Mouse (Mus musculus): Measurements from ENCODE around the gene Zyx.

Gene Zyx

GRCm38 (mm10) chr6:42364607-42365006 lies 15.2 kb downstream of the Zyx start:
- no peak for DNase-seq (ENCODE audit: extremely low spot score, low spot score)

GRCm38 (mm10) chr6:42365215-42365614 lies 15.8 kb downstream of the Zyx start:
- DNase-seq (ENCODE audit: extremely low spot score, low spot score), result no peak

GRCm38 (mm10) chr6:42369870-42370269 lies 20.4 kb downstream of the Zyx start:
- no peak for DNase-seq (ENCODE audit: extremely low spot score, low spot score)

- DNase-seq (ENCODE audit: extremely low spot score, low spot score), result no peak
These were observed 21.4 kb downstream of the Zyx start for GRCm38 (mm10) chr6:42370630-42371363.

GRCm38 (mm10) chr6:42372001-42372400 lies 22.6 kb downstream of the Zyx start:
- no peak for DNase-seq (ENCODE audit: extremely low spot score, low spot score)

GRCm38 (mm10) chr6:42372421-42372815 lies 23.0 kb downstream of the Zyx start:
- no peak for DNase-seq (ENCODE audit: extremely low spot score, low spot score)

GRCm38 (mm10) chr6:42372816-42373547 lies 23.6 kb downstream of the Zyx start, which contains the start of gene Epha1:
Epha1 (minus strand) TSS chr6:42373268.
- DNase-seq (ENCODE audit: extremely low spot score, low spot score), result peak; percentile 69

GRCm38 (mm10) chr6:42373669-42374430 lies 24.4 kb downstream of the Zyx start:
- DNase-seq (ENCODE audit: extremely low spot score, low spot score), result no peak

GRCm38 (mm10) chr6:42374701-42375100 lies 25.3 kb downstream of the Zyx start:
- DNase-seq (ENCODE audit: extremely low spot score, low spot score), result no peak

GRCm38 (mm10) chr6:42375131-42375530 lies 25.7 kb downstream of the Zyx start:
- no peak for DNase-seq (ENCODE audit: extremely low spot score, low spot score)

GRCm38 (mm10) chr6:42376016-42376415 lies 26.6 kb downstream of the Zyx start:
- DNase-seq (ENCODE audit: extremely low spot score, low spot score), result no peak

GRCm38 (mm10) chr6:42376504-42377019 lies 27.1 kb downstream of the Zyx start:
- DNase-seq (ENCODE audit: extremely low spot score, low spot score), result no peak

- no peak for DNase-seq (ENCODE audit: extremely low spot score, low spot score)
These were observed 27.9 kb downstream of the Zyx start for GRCm38 (mm10) chr6:42377280-42377679.

- no peak for DNase-seq (ENCODE audit: extremely low spot score, low spot score)
These were observed 30.1 kb downstream of the Zyx start for GRCm38 (mm10) chr6:42379551-42379950.

GRCm38 (mm10) chr6:42380416-42381144 lies 31.1 kb downstream of the Zyx start:
- no peak for DNase-seq (ENCODE audit: extremely low spot score, low spot score)

GRCm38 (mm10) chr6:42381221-42381620 lies 31.8 kb downstream of the Zyx start:
- DNase-seq (ENCODE audit: extremely low spot score, low spot score), result no peak

- DNase-seq (ENCODE audit: extremely low spot score, low spot score), result no peak
These were observed 32.5 kb downstream of the Zyx start for GRCm38 (mm10) chr6:42381916-42382381.

GRCm38 (mm10) chr6:42383360-42383759 lies 33.9 kb downstream of the Zyx start:
- no peak for DNase-seq (ENCODE audit: extremely low spot score, low spot score)

- DNase-seq (ENCODE audit: extremely low spot score, low spot score), result no peak
These were observed 36.2 kb downstream of the Zyx start for GRCm38 (mm10) chr6:42385635-42386034.

- DNase-seq (ENCODE audit: extremely low spot score, low spot score), result no peak
These were observed 42.4 kb downstream of the Zyx start for GRCm38 (mm10) chr6:42391796-42392330.
